Mouse (Mus musculus) CH12.LX (cell line): ENCODE measurements around the gene Gipc2.

Experiments used
- JUND ChIP-seq: conservative IDR thresholded peaks from 2 replicates; pipeline ENCODE4 v1.6.1; 2011; ENCODE audit warnings: low read depth, low read length, improper control_type of control experiment
- MAZ ChIP-seq: IDR thresholded peaks from 2 replicates; pipeline ENCODE4 v1.6.1; 2012; ENCODE audit warnings: low read depth, mild to moderate bottlenecking, inconsistent platforms, low read length, improper control_type of control experiment, moderate library complexity
- TBP ChIP-seq: conservative IDR thresholded peaks from 2 replicates; pipeline ENCODE4 v1.6.1; 2011; ENCODE audit warnings: low read depth, low read length, improper control_type of control experiment

DNA sequence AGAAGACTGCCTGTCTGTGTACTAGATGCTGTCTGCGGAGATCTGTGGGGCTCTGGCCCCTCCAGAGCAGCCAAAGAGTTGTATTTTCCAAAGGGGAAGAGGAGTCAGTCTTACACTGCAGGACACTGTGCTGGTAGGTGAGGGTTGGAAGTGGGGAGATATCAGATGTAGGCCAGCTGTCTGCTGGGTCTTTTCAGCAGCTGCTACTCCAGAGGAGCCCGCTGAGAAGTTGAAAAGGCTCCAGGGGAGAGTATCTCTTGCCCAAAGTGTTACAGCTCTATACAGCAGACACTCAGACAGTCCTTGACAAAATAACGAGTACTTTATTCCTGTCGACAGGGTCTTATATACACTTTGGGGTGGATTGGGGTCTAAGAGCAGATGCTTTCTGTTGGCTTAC, 100.2 kb downstream of the Gipc2 start:
- TF ChIP-seq TBP = no peak
- TF ChIP-seq JUND = no peak
- no peak for TF ChIP-seq MAZ
